ENCODE assay signal across 17 mouse cellular contexts in the genomic region with DNA sequence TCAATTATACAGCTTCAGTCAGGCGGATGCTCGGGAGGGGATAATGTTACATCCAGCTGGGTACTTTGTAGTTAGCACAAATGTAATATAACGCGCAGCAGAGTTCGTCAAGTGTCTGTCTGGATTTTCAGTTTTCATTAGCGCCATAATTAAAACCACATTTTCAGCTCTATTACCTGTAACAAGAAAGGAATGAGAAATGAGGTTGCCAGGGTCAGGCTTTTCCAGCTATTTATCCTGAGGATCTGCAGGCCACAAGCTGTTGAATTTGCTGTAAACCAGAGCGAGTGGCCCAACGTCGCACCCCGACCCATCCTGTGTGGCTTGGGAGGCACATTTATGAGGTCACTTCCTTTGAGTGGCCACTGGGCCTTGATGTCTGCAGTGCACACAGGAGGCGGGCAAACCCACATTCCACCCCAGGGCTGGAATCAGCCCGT. TPM values are rescaled to one million over a fixed set of nuclear protein-coding genes. Genes with fewer than 3 reads are reported as not detected.
DNase-seq lines count a peak whose midpoint lies in the region; ATAC-seq lines count a peak whose summit lies in the region.
"Had no signal": no experiment of that assay in that cellular context is flagged by ENCODE, and none has a peak within 500 bp of the region (broad histone marks: within the 10 kb centered on the region; RNA-seq: fewer than 3 reads in every experiment).

No protein-coding gene starts in this region.

- DNase-seq in kidney, postnatal 4 days = no peak
- peak; percentile 56 for DNase-seq in Muller cell, postnatal 12 days (ENCODE audit: inconsistent ontology term)
- DNase-seq in embryo, embryonic 11.5 days (ENCODE audit: low read depth, low spot score) = peak; percentile 54
- DNase-seq in limb, embryonic 11.5 days (ENCODE audit: low spot score) = peak; percentile 85
- DNase-seq in urinary bladder, postnatal 10 days (ENCODE audit: low spot score) = no peak
- no peak for DNase-seq in thymus, postnatal 14 days
- DNase-seq in thymus, postnatal 36 days = no peak
- DNase-seq: adrenal gland, adult 2 months; cerebellum, adult 11-12 months; cerebellum, postnatal 36 days; layer of hippocampus, postnatal 36 days; lung, embryonic 14.5 days; right cerebral cortex, postnatal 25 days had no signal

- peak; percentile 61; the same call in 1 of the 2 replicates for ATAC-seq in kidney, embryonic 14.5 days (ENCODE audit: low FRiP score, low TSS enrichment)
- ATAC-seq in limb, embryonic 11.5 days (ENCODE audit: insufficient number of reproducible peaks, low FRiP score, low TSS enrichment, low read depth) = peak; percentile 80
- ATAC-seq: intestine, postnatal 0 days had no signal

- H3K4me3 ChIP-seq in kidney, embryonic 14.5 days (ENCODE audit: low read length) = no peak overlapping the region
- H3K4me3 ChIP-seq in limb, embryonic 11.5 days (ENCODE audit: low read depth, low read length) = no peak overlapping the region
- H3K4me3 ChIP-seq: erythroblast, embryonic 14.5 days had no signal

- H3K4me1 ChIP-seq in kidney, embryonic 14.5 days (ENCODE audit: control insufficient read depth, insufficient read depth, low read length) = peaks cover 10% of the 10 kb centered on the region; the same call in 1 of the 2 replicates
- H3K4me1 ChIP-seq in limb, embryonic 11.5 days (ENCODE audit: control insufficient read depth, insufficient read depth, low read length) = peaks cover 27% of the 10 kb centered on the region

- no peak overlapping the region for H3K27ac ChIP-seq in kidney, embryonic 14.5 days (ENCODE audit: low read depth, low read length)
- 0 out of 2 replicates have a peak overlapping the region, but pooled peaks have one; percentile 11 for H3K27ac ChIP-seq in limb, embryonic 11.5 days (replicated peaks; ENCODE audit: low read depth, low read length)

- H3K36me3 ChIP-seq in kidney, embryonic 14.5 days (ENCODE audit: control insufficient read depth, insufficient read depth, low read length) = no peaks in the 10 kb centered on the region
- H3K36me3 ChIP-seq in limb, embryonic 11.5 days (ENCODE audit: control insufficient read depth, insufficient read depth, low read length) = no peaks in the 10 kb centered on the region

- no peak overlapping the region; the same call in 1 of the 2 replicates for H3K4me2 ChIP-seq in kidney, embryonic 14.5 days (replicated peaks; ENCODE audit: low read depth, low read length)
- no peak overlapping the region for H3K4me2 ChIP-seq in limb, embryonic 11.5 days (ENCODE audit: low read depth, severe bottlenecking)
- H3K4me2 ChIP-seq: liver, embryonic 11.5 days; lung, embryonic 14.5 days had no signal

- H3K9me3 ChIP-seq in kidney, embryonic 14.5 days (ENCODE audit: control insufficient read depth, low read length) = no peaks in the 10 kb centered on the region
- H3K9me3 ChIP-seq in limb, embryonic 11.5 days (ENCODE audit: control insufficient read depth, low read length) = no peaks in the 10 kb centered on the region

- 20% methylated on average over 12 of the region's 12 CpGs for WGBS in kidney, embryonic 14.5 days
- 11% methylated on average over 12 of the region's 12 CpGs for WGBS in limb, embryonic 11.5 days

- H3K9ac ChIP-seq in kidney, embryonic 14.5 days (ENCODE audit: low read depth, low read length) = no peak overlapping the region
- H3K9ac ChIP-seq in limb, embryonic 11.5 days (ENCODE audit: low read length) = no peak overlapping the region
- H3K9ac ChIP-seq: lung, embryonic 14.5 days had no signal

- H3K27me3 ChIP-seq in kidney, embryonic 14.5 days (ENCODE audit: control insufficient read depth, insufficient read depth, low read length) = no peaks in the 10 kb centered on the region
- 0 out of 2 replicates have a peak, but pooled peaks cover 4% of the 10 kb centered on the region for H3K27me3 ChIP-seq in limb, embryonic 11.5 days (ENCODE audit: control insufficient read depth, insufficient read depth, low read length)

RNA-seq across cellular contexts. Expression of gene Cdkn3, which starts 41.8 kb away (rescaled TPM):
- 48.1 and 63.2 TPM in 2 replicates for polyA plus RNA-seq in kidney, embryonic 14.5 days (2014; fragmentation: Nextera tagmentation; extraction: Ambion mirVana)
- polyA plus RNA-seq in limb, embryonic 11.5 days (2014; fragmentation: Nextera tagmentation; extraction: Ambion mirVana) = 48.1 and 48.2 TPM in 2 replicates
- polyA plus RNA-seq: adrenal gland, adult 2 months had no signal

Comparison
In these comparisons a context has a peak if more than half of its experiments do, and no peak if none do; other contexts are left out.
1. DNase-seq: peak in Muller cell, postnatal 12 days (single experiment), embryo, embryonic 11.5 days (single experiment) and limb, embryonic 11.5 days (single experiment); none in kidney, postnatal 4 days (0 of 2), urinary bladder, postnatal 10 days (single experiment), thymus, postnatal 14 days (single experiment) and thymus, postnatal 36 days (0 of 2).